Mouse (Mus musculus): ENCODE results near the gene Htra3. TPM values are rescaled to one million over a fixed set of nuclear protein-coding genes. Genes with fewer than 3 reads are reported as not detected.
A peak's percentile ranks its signal among the peaks of the same experiment; 100 is the strongest.

The Htra3 gene
- not detected for polyA plus RNA-seq (2017; shearing (Covaris generic))

DNA sequence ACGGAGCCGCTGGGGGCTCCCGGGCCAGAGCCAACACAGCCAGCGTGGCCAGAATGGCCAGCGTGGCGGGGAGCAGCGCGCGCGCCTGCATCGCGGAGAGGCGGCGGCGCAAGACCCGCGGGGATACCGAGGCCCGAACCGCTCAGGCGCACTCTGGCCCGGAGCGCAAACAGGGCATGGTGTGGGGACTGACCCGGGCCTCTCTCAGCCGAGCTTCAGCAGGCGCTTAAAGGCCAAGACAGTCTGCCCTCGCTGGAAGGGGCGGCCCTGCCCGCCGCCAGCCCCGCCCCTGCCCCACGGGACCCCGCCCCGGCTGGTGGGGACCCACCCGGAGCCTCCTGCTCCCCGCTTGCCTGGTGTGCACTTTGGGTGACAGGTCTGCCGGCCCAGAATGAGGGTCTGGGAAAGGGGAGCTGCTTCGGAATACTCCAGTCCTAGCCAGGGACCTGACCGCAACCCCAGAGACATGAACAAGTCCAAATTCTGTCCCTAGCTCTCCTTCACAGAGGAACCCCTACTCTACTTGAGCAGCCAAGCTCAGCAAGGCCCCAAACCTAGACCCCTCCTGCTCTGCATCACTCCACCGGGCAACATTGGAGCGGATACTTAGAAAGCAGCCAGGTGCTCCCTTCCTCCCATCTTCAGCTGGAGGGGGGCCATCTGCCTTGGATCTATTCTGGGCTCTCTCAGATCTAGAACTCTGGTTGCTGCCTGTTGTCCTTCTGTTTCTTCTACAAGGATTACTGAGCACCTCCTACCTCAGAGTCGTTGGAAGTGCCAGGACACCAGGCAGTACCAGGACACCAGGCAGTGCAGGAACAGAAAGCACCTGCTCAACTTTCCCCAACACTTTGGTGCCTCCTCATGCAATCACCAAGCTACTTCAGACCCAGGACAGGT, at the start of gene Htra3:
Gene Htra3, minus strand, starts transcription at position 527 of the 900 bp plus-strand sequence.
- ATAC-seq, result no peak

DNA sequence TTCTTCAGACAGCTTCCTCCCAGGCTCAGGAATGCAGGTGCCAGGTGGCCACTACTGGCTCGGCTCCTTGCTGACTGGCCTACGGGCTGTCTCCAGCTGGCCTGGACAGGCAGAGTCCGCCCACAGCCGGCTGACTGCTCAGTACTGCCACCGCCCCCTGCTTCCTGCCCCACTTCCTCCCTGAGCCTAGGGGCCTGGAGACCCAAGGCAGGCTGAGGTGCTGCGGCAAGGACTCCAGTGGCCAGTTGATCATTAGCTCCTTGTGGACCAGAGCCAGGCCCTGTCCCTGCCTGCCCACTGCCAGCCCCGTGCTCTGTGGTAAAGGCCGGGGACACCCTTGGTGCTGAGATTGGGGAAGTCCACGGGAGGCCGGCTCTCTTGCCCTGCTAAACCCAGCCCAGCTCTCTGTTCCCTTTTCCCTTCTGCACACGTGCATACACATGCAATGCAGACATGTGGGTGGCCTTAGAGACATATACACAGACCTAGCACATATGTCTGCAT, 49.4 kb upstream of the Htra3 start:
- ATAC-seq, result peak; percentile 91

DNA sequence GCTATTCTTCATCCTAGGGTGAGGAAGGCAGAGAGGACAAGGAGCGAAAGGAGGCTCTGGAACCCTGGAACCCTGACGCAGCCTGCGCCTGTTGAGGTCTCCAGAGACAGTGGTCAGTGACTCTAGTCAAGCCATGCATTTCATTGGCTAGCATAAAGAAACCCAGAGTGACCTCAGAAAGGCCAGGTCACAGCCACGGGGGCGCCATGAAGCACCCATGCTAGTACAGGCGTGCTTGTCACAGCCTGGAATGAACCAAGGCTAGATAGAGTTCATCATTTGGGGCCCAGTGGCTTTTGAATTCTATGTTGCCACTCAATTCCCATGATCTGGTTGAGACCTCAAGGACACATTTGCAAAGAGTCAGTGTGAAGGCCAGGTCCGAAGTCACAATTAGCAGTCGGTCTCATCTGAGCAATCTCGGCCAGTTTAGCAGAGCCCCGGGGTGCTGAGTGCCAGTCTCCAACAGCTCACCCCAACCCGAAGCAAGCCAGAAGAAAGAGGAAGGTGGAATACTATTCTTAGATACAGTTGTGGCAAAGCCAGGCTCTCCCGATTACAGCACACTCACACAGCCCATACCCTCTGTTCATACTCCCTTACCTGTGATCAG, 48.9 kb upstream of the Htra3 start:
- no peak for ATAC-seq

DNA sequence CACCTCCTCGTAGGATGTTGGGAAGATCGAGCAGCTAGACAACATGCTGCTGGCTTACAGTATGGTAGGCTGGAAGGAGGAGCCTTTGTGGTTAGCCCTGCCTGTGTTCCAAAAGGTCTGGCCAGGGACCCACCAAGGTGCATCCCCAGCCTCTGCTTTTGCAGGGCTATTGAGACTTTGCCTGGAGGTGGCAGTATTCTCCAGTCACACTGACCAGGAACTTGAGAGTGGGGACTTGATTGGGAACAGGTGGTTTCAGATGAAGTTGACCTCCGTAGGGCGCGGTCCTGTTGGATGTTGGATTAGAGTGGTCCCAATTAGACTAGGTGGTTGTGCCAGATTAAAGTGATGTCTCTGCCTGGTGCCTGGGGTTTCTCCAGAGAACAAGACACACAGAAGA, 47.9 kb upstream of the Htra3 start:
- no peak for ATAC-seq

DNA sequence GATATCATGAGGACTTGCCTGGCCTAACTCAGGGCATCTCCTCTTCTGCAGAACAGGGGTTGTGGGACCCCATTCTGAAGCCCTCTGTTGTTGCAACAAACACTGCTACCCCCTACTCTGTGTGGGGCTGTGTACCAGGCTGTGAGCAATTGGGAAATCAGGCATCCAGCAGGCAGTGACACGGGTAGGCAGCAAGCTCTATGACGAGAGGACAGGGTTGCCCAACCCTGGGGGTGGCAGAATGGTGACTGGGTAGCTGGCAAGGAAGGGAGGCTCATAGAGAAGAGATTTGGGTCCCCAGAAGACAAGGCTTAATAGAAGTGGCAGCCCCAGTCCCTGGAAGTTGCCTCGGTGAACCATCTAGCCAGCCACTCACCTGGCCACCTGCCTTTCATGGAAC, 46.3 kb upstream of the Htra3 start:
- ATAC-seq, result no peak

DNA sequence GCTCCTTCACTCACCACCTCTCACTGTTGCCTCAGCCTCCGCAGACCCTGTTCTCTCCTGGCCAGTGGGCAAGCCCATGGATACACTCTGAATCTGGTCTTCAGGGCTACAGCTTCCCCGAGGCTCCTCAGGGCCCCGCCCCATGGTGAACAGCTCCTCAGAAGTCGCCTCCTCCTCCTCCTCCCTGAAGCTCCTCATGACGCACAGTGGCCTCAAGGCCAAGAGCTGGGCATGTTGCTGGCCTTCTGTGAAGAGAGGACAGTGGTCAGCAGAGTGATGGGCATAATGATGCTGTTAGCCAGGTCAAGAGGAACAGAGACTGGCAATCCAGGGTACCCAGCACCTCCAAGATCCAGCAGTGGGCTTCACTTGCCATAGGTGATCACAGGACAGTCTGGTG, 44.3 kb upstream of the Htra3 start:
- ATAC-seq, result no peak

DNA sequence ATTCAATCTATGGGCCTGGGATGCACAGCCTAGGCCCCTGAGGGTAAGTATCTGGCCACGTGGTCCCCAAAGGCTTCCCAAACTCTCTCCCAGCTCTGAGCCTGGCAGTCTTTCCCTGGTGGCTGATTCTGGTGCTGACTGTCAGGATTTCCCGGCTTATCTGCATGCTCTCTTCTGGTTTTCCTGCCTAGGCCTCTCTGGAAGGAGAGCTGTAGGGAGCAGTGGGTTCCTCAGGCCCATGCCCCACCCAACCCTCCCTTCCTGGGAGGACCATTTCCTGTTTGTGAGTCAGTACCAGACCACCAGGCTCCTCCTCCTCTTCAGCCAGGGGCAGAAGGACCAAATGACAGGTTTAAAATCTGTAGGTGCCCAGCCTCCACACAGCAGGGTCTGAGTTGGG, 43.1 kb upstream of the Htra3 start:
- ATAC-seq, result no peak

DNA sequence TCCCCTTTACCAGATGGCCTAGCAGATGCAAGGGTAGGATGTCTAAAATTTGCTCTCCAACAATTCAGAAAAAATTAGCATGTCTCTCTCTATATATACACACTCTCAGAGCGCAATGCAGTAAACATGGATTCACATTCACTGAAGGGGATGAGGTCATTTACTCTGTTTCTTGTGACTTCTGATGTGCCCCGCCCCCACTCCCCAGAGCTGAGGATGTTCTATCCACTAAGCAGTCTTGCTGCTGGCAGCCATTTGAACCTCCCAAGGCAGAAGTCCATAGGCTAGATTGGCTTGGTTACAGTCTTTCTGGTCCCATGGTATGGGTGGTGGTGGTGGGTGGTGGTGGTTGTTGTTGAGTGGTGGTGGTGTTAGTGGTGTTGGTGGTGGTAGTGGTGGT, 42.4 kb upstream of the Htra3 start:
- no peak for ATAC-seq

DNA sequence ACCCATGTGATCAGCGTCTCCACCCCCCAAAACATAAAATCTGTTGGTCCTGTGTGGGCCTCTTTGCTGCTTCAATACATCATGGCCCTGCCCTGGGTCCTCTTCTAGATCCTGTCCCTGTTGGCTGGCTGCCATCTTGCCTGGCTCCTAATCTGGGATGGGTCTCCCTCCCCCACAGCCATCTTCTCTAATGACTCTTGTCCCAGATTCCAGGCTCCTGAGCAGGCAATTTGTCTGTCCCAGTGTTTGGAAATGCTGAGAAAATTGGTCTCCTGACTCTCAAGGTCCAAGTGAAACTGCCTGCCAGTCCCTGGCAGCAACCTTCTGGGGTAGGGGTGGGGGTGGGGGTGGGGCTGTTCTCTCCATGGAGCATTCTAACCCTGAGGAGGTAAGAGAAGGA, 40.3 kb upstream of the Htra3 start:
- ATAC-seq, result no peak

DNA sequence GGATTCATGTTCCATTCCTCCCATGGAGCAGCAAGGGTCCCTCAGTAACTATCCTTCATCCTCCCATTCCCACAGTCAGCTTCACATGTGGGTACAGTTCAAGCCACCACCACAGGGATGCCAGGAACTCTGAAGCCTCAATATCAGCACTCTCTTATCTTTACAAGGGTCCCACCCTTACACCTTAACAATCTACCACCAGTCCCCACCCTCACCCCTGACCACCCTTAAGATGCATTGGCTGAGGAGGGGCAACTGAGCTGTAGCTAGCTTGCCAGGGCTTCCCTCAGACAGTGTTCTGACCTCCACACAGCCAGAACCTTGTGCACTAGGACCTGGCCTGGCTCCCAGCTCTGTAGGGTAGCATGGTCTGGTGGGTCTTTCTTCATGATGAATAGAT, 39.8 kb upstream of the Htra3 start:
- ATAC-seq, result no peak

DNA sequence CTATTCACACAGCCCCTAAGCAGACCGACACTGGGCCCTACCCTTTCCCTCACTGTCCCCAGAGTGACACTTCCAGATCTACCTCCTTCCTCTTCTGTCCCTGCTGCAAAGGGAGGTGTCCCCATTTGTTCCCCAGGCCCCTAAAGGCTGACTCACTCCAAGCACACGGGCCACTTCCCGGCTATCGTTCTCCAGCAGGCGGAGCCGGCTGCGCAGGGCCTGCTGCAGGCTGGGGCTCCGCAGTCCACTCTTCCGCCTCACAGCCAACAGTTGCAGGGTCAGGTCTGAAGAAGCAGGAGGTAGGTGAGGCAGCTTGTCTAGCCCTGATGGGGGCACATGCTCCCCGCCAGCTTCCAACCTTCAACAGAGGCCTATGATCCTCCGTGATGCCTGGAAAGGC, 39.2 kb upstream of the Htra3 start:
- ATAC-seq, result no peak

DNA sequence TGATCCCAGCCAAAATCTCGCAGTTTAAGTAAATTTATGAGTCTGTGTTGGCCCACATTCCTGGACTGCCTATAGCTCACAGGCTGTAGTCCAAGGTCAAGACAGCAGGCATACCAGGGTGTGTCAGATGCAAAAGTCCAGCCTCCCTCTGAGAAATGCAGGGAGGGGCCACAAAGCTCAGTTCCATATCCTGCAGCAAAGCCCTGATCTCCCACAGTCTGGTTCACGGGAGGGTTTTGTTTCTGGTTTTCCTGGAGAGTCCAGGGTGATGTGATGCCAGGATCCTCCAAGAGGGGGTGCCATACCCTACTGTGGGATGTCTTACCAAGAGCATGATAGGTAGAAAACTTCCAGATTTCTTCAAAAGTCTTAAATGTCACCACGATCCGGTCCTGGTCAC, 38.4 kb upstream of the Htra3 start:
- no peak for ATAC-seq

DNA sequence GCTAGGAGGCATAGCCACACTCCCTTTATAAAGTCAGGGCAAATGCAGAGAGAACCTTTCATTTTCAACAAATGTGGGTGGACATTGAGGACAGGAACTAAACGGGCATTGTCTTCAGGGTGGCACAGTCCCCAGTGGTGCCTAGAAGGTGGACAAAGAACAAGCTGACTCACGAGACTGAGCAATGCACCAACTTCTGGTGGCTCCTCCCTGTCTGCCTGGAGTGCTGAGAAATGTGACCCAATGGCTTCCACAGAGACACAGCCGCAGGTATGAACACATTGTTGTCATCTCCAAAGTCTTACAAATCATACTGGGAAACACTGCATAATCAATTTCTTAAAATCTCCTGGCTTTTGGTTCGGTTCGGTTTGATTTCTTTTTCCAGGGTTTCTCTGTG, 37.9 kb upstream of the Htra3 start:
- ATAC-seq, result no peak

DNA sequence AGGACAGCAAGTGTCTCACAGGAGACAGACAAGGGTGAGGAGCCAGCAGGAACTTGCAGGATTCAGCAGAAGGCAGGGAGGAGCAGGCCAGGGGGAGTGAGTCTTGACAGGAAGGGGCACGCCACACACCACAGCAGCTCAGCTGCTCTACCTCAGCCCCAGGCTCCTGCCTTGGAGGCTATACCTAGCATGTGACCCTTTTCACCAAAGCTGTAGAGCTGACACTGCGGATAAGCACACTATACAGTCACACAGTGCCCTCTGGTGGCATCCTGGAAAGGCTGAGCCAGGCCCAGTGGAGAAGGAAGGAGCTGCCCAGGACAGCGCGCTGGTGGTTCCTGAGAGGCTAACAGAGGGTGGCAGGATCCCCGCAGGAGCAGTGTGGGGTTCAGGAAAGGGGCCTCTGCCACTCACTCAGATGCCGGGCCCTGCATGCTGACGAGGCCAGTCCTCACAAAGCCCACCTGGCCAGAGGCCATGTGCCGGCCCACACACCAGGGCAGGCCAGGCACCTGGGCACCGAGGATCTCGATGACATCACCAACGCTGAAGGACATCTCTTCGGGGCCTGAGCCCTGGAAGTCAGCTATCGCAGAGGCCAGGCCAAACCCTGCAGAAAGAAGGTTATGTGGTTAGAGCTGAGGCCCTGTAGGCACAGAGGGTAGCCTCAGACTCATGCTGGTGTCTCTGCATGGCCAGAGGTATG, 34.2 kb upstream of the Htra3 start:
- peak; percentile 54 for ATAC-seq

DNA sequence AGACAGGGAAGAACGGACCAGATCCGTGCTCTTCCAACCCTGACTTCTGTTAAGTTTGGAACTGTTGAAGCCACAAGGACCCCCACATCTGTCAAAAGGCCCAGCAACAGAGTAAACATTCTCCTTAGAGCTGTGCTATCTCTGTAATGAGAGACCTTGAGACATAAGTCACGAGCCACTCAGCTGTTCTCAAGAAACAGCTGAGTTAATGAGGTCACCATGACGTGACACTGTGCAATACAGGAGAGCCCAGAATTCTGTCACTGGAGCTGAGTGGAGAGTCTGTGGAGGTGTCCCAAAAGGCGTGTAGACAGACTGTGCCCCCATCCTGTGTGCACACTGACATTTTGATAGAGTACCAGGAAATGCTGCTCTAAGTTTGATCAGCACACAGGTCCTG, 32.9 kb upstream of the Htra3 start:
- no peak for ATAC-seq

DNA sequence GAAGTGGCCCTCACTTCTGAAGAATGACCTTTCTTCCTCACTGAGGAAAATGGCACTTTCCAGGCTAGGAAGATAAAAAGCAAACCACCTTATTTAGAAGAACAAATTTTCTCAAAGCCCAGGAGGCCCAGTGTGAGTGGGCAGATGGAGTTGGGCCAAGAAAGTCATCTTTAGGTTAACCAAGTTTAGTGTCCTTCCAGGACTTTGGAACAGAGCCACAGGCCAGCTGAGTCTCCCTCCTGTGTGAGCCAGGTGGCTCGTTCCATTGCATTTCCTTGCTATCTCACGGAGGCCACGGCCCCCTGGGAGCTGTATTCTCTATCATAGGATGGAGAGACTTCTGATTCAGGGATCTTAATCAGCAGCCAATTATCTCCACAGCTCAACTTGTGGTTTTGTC, 31.3 kb upstream of the Htra3 start:
- ATAC-seq, result no peak

DNA sequence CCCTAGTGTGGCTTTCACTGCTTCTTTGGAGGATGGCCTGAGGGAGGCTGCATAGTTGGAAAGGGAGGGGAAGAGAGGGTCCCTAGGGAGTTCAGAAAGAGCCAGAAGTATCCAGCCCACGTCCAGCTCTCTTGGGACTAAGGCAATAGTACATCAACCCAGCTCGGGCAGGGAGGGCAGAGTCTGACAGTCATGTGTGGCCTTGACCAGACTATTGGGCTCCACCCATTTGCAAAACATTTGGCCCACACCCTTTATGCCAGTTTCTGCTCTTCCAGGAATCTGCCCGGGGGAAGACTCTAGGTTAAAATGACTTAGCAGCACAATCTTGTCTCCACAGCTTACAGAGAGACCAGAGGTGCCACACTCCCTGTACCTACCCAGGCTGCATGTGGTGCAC, 30.9 kb upstream of the Htra3 start:
- ATAC-seq, result no peak

DNA sequence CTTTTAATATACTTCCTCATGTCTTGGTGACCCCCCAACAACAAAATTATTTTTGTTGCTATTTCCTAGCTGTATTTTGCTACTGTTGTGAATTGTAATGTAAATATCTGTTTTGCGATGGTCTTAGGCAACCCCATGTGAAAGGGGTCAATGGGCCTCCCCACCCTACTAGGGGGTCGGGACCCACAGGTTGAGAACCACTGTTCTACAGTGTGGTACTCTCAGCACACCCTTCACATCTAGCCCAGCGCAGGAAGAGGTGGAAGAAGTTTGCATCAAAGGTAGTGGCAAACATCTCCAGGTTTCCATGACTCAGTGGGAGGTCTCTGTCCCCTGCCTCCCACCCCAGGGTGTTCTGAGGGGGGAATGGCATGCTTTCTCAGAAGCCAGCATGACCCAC, 25.8 kb upstream of the Htra3 start:
- ATAC-seq, result no peak

DNA sequence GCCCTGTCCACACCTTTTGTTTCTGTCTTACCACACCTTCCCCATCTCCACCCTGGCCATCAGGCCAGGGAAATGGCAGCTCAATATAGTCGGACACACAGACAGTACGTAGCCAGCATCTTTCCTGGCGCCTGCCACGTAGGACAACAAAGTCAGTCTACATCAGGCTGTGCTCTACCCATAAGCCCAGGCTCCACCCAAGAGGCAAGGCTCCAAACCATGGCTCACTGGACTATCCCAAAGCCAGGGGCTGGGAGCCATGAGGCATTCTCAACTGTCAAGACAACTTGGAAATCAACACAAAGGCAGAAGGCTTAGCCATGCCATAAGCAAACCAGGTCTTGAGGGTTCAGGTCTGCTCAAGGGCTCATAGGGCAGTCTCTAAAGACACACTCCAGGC, 24.2 kb upstream of the Htra3 start:
- no peak for ATAC-seq

DNA sequence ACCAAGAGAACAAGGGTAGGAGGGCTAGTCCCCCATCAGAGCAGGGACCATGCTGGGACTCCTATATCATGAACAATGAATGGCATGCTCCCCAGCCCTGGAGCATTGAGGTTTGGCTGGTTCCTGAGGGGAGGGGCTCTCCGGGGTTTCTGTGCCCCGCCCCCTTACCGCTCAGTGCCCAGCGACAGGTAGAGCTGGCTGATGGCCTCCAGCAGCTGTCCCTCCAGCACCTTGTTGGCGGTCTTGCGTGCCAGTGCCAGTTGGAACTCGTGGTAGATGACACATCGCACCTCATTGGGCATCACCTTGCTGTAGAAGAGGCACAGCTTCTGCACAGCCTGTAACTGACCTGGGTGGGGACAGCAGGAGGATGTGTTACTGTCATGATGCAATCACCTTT, 23.6 kb upstream of the Htra3 start:
- ATAC-seq, result no peak

DNA sequence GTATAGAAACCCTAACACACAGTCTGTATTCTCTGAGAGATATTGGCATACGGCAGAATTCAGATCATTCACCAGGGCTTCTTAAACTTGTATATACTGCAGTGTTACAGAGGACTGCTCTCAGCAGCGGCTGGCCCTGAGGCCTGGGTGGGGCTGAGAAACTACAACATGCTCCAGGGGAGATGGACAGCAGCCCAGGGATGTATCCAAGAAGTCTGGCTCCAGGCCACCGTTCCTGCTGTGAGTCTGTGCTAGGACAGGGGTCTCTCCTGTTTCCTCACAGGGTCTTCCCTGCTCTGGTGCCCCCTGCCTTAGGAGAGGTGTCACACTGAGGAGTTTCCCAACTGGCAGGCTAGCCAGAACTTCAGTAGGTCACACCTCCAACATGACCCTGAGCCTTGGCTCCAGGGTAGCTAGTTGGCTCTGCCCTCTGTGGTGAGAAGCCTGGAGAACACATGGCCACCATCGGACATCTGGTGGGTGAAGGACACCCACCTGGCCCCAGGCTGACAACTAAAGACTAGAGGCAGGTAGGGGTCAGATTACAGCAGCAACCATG, 23.1 kb upstream of the Htra3 start:
- no peak for ATAC-seq

DNA sequence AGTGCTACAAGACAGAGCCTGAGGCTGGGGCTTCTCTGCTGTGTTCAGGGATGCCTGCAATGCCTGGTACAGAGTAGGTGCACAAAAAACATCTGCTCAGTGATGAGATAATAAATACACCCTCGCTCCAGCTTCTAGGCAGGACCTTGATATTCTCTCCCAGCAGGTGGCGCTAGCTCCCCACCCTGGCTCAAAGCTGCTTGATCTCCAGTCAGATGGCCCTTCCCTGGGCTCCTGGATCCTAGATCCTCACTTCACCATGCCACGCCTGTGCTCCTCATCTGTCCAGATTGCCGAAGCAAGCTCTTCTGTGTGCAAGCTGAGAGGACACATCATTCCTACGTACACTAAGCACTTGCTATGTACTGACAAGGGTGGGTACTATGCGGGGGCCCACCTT, 21.5 kb upstream of the Htra3 start:
- no peak for ATAC-seq

DNA sequence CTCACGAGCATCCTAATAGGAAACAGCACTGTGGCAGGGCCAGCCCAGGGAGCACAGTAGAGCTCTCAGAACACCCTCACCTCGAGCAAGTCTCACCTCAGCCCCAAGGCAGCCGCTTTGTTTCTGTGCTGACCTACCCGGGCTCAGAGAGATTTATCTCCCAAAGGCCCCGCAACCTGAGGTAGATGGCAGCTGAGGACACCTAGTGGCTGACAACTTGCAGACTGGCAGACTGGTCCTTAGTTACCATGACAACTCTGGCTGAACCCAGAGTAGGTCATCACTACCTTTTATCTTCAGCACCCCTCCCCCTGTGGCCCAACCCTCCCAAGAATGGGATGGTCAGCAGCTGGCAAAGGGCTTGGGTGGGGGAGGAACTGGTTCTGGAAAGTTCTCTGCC, 16.2 kb upstream of the Htra3 start:
- ATAC-seq, result no peak
